Mouse (Mus musculus) lung, adult 18-20 months (tissue): ENCODE results near the gene Rims1.

Experiments used
- DNase-seq, 2 experiments: peaks; one replicate each; pipeline ENCODE4 v3.0.0; 2022; ENCODE audit warnings: mixed read lengths in 2 of 2

Gene Rims1

DNA sequence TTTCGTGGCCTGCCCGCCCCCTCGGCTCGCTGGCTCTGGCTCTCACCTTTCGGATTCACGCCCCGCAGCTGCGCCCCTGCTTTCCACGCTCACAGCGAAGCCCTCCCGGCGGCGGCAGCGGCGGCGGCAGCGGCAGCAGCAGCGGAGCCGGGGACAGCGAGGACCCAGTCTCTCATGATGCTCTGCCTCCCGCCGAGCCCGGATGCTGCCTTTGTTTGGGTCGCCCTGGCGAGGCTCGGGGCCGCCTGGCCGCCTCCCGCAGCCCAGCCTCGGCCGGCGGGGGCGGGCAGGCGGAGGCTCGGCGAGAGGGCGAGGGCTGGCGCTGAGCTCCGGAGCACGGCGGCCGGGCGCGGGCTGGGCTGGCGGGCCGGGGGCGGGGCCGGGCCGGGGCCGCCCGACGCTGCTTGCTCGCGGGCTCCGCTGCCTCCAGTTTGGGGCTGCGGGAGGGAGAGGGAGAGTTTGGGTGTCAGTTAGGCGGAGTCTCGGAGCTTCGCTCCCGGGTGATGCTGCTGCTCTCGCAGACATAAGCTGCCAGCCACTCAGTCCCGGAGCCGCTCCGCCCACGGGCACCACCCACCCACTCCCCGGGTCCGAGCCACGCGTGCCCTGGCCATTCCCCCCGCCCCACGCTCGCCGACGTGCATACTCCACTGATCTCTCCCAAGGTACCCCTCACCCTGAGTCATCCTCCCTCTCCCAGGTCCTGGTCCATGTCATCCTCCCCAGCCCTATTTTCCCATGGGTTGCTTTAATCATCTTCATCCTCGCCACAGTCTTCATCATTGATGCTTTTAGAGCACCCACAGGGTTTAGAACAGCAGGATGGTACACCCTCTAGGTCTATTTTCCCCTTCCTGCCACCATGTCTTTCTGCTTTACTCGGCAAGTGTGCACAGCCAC, at the start of gene Rims1:
Gene Rims1, minus strand, starts transcription at position 269 of the 900 bp plus-strand sequence.
- peak; percentile 7 to 10 for DNase-seq

DNA sequence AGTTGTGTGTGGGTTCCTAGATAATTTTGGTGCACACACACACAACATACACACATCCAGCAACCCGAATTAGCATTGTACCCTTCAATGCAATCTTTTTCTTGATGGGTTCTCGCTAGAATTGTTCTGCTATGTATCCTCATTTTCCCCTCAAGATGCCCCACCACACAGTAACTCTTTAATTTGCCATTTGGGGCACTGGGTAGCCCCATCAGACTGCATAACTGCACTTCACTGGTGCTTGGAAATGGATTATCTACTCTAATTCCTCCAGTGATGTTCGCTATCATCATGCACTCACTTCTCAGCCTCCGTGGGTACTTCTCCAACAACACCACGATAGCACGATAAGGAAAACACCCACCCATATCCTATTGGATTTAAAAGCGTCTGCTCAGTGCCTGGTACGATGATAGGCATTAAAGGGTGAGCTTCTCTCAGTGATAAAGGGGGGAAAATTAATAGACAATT, 867 bp upstream of the Rims1 start:
- DNase-seq = no peak

DNA sequence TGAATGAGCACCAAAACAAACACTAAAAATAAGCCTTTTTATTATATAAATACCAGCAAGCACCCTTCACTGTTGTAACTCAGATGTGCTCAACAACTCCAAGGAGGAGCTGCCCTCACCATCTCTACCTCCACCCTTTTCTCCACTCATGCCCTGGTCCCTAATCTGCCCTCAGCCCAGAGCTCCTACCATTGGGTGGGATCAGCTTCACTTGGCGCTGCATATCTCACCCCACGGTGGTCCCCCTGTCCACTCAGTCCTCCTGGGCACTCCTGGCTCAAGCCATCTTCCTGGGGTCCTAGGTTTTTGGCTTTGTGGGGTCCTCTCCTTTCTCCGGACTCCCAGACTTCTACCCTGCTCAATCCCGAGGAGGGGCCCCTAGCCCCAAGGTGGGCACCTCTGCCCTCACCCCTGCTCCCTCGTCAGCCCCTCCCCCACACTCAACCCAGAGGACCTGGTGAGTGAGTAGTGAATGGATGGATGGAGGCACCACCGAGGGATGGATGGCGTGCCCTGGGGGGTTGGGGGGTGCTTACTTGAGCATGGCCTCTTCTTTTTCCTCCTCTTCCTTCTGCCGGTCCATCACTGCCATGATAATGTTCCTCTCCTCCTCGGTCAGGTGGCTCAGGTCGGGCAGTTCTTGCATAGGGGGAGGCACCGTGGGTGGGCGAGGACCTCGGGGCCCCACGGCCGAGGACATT, 619 bp downstream of the Rims1 start:
- DNase-seq = no peak

DNA sequence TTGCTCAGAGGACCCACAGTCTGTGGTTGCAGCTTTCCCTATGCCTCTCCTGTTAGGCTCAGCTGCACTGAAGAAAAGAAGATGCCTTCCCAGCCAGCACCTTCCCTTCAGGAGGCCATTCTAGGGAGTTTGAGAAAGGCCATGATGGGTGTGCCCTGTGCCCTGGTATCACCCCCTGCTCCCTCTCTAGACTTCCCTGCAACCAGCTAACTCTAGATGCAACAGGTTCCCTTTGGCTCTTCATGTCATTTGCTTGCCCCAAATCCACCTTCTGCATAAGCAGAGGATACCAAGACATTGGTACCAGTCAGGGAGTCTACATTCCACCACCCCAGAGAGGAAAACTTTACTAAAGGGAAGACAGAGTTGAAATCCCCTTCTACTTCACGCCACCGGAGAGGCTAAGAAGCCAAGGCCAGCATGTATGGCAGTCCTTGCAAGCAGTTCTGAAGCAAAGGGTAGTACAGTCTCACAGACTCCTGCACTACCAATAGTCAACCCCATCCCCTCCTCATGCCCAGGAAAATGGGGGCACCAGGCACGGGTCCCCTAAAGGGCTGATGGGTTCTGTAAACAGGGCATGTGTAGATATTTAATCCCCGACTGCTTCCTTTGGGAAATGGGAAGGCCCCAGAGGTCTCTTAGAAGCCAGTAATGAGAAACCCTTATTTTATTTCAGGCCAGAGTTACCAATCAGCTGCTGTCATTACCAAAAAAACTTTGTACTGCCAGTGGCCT, 1.5 kb downstream of the Rims1 start:
- DNase-seq = no peak

DNA sequence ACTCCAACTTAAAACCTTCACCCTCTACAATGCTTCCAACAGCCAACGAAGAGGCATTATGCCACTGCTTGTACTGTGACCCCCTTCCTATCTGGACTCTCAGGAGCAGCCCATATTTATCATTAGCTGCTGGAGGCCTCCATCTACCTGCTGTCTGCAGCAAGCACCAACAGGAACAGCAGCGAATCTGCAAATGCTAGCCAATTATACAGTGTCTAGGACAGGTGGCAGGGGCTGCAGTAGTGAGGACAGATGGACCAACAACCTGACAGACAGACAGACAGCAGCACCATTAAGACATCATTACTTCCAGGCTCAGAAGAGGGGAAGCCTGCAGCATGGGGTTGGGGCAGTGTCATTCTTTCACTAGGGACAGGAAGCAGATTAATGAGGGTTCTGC, 2.3 kb downstream of the Rims1 start:
- no peak for DNase-seq

DNA sequence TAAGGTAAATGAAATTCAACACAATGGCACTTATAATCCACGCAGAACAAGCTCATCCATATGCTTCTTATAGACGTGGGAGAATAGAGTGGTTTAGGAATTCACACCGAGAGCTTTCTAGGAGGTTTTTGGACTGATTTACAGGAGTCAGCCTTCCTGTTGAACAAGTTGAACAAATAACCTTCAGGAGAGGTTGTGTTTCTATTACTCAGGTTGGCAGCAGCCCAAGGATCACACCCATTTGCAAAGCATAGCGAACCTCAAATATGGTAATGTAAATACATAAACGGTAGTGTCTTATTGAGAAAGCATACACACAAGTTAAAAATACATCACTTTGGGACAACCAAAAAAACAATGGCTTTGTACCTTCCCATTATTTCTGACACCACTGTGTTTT, 5.5 kb downstream of the Rims1 start:
- DNase-seq = peak; percentile 6 to 30

GRCm38 (mm10) chr1:22797091-22797490, 8.7 kb downstream of the Rims1 start:
- DNase-seq = no peak

GRCm38 (mm10) chr1:22789391-22789909, 16.3 kb downstream of the Rims1 start:
- no peak for DNase-seq

- no peak for DNase-seq
Observed at GRCm38 (mm10) chr1:22787616-22788015, 18.2 kb downstream of the Rims1 start.

DNA sequence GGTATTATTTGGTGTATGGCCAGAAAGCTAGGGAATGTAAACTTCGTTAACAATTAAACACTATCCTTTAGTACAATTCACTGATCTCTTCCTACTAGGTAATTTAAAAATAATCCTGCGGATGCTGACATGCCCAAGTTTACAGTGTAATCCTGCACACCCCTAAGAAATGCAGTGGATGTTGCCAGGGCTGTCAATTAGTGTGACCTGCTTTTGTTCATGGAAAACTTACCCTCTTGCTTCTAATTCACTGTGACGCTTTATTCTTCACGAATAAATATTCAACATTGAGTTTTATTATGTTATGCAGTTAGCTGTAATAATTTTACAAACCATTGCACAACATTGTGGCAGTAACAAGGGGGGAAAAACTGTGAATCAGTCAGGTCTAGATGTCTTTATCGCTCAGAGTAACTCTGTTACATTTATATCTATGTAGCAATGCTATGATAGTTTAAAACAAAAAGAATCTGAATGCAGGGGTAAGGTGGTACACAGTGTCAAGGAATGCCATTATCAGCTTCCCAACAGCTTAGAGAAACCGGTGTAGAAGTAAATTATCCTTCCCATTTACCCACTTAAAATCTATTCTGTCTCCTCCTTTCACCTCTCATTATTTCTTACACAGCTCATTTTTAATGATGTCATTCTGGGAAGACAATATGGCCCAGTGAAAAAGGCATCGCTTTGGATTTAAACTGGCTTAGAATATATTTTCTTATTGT, 35.1 kb downstream of the Rims1 start:
- no peak for DNase-seq

DNA sequence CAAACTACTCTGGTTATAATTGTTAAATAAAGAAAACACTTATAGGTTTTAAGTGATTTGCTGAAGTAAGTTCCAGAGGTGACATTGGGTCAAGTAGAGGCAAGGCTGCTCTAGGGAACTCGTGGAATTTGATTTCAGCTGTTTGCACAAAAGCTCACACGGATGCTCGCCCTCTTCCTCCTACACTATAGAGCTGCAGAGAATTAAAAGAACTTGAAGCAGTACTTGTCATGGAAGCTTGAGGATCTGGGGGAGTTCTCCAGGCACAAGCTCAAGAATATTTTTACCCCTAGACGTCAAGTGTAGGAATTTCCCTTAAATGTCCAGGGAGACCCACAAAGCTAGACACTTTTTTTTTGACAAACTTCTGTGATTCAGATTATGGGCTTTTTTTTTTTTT, 42.4 kb downstream of the Rims1 start:
- DNase-seq = no peak

GRCm38 (mm10) chr1:22762780-22763179, 43.0 kb downstream of the Rims1 start:
- DNase-seq = no peak

- no peak for DNase-seq
Observed at GRCm38 (mm10) chr1:22750536-22750935, 55.3 kb downstream of the Rims1 start.

DNA sequence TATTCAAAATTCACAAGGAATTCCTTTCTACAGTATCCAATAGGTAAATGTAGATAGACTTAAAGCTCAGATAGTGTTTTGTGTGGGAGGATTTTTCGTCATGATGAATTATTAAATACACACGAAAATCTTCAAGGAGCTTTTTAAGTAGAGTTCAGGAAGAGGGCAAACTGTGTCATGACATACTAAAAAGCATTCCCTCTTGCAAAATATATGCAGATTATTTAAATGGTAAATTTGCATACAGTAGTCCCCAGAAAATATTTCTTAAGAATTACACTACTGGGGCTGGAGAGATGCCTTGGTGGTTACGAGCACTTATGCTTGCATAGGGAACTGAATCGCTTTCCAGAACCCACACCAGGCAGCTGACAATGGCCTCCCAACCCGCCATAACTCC, 61.1 kb downstream of the Rims1 start:
- no peak for DNase-seq

- peak in 1 of 2 experiments; percentile 6 for DNase-seq
Observed at GRCm38 (mm10) chr1:22737491-22737890, 68.3 kb downstream of the Rims1 start.

GRCm38 (mm10) chr1:22734429-22734828, 71.4 kb downstream of the Rims1 start:
- DNase-seq = no peak

GRCm38 (mm10) chr1:22733281-22733680, 72.5 kb downstream of the Rims1 start:
- no peak for DNase-seq

DNA sequence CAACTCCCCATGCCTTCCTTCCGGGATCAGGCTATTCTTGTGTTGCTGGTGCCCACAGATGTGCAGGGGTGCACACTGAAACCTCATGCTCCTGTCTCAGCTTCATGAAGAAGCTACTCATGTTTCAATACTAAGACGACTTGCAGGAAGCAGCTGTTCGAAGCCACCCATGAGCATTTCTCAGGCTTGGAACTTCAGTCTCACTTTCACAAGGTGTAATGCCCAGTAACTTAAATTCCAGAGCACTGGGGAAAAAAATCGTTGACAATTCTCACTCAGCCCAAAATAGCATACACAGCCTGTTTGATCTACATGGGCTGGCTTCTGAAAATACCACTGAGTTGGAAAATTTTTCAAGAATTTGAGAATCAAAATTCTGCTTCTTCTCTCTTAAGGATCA, 77.6 kb downstream of the Rims1 start:
- no peak for DNase-seq

GRCm38 (mm10) chr1:22721706-22722105, 84.1 kb downstream of the Rims1 start:
- DNase-seq = no peak

- DNase-seq = no peak
Observed at GRCm38 (mm10) chr1:22720714-22721113, 85.1 kb downstream of the Rims1 start.

GRCm38 (mm10) chr1:22709461-22709860, 96.3 kb downstream of the Rims1 start:
- DNase-seq = no peak

DNA sequence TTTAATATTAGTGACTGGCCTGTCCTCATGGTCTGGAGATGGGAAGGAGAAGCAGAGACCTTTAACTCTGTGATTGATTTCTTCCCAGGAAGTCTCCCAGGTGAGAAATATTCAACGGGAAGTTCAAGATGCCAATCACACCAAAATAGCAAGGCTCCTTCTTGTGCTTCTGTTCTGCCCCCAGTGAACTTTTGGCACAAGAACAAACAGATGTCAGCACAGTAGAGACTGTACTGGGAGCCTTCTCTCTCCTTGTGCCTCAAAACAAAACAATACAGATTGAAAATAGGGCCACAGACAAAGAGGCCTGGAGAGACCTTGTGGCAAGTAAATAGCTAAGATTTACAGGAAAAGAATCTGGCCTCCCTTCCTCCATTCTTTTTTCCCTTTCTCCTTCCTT, 110.7 kb downstream of the Rims1 start:
- no peak for DNase-seq
